Mouse (Mus musculus) kidney, embryonic 15.5 days (tissue): Measurements from ENCODE around the gene Mgat4a. TPM values are rescaled to one million over a fixed set of nuclear protein-coding genes. Genes with fewer than 3 reads are reported as not detected.

Experiments used
- ATAC-seq: fragments of 200-750 bp; cut with Nextera tagmentation; replicated peaks from 2 replicates; pipeline ENCODE4 v1.8.0; 2017; ENCODE audit warnings: moderate TSS enrichment; ENCODE audit not compliant: low FRiP score
- H3K27ac ChIP-seq: fragments of 300-500 bp; sonication (generic); 2 replicates; pipeline ENCODE4 v1.5.1; 2015; ENCODE audit warnings: mild to moderate bottlenecking, inconsistent platforms
- H3K27me3 ChIP-seq: fragments of 300-500 bp; sonication (generic); 2 replicates; pipeline ENCODE4 v1.6.1; 2015; ENCODE audit warnings: inconsistent platforms
- H3K36me3 ChIP-seq: fragments of 300-500 bp; sonication (generic); 2 replicates; pipeline ENCODE4 v1.6.1; 2015; ENCODE audit warnings: inconsistent platforms
- H3K4me1 ChIP-seq: fragments of 300-500 bp; sonication (generic); 2 replicates; pipeline ENCODE4 v1.6.1; 2015; ENCODE audit warnings: inconsistent platforms
- H3K4me2 ChIP-seq: fragments of 300-500 bp; sonication (generic); 2 replicates; pipeline ENCODE4 v1.6.1; 2015; ENCODE audit warnings: moderate library complexity, mild to moderate bottlenecking, inconsistent platforms
- H3K4me3 ChIP-seq: fragments of 300-500 bp; sonication (generic); replicated peaks from 2 replicates; pipeline ENCODE4 v1.5.1; 2015; ENCODE audit warnings: mild to moderate bottlenecking, inconsistent platforms
- H3K9ac ChIP-seq: fragments of 300-500 bp; sonication (generic); 2 replicates; pipeline ENCODE4 v1.6.1; 2015; ENCODE audit warnings: mild to moderate bottlenecking, inconsistent platforms
- H3K9me3 ChIP-seq: fragments of 300-500 bp; sonication (generic); replicated peaks from 2 replicates; pipeline ENCODE4 v1.6.1; 2016; ENCODE audit warnings: inconsistent platforms
- WGBS: fragments of 180-500 bp; shearing (Covaris S2); methylation state at CpG from one replicate; pipeline ENCODE4 v1.1.7; 2015; ENCODE audit warnings: mixed read lengths; 5-methylcytosine and 5-hydroxymethylcytosine counted together
- polyA plus RNA-seq: library from polyadenylated mRNA; unstranded; fragments of >200 nt; fragmentation: Nextera tagmentation; extraction: Ambion mirVana; gene quantifications from 2 replicates; pipeline ENCODE4 v1.2.1, GENCODE M21; 2015

The Mgat4a gene
- polyA plus RNA-seq, 1 experiment from 2014 or later = 5.9 TPM

- Histone ChIP-seq H3K27ac (no peak overlapping the region), H3K9me3 (no peaks in the 10 kb centered on the region), H3K9ac (no peak overlapping the region), H3K4me2 (no peak overlapping the region), H3K4me3 (no peak overlapping the region), H3K36me3 (no peaks in the 10 kb centered on the region), H3K27me3 (no peaks in the 10 kb centered on the region), H3K4me1 (no peaks in the 10 kb centered on the region)
- no peak for ATAC-seq
- WGBS = 77% methylated on average over 8 of the region's 8 CpGs
Measured at GRCm38 (mm10) chr1:37474046-37474445, 66.8 kb downstream of the Mgat4a start.

GRCm38 (mm10) chr1:37473251-37473650 is 67.6 kb downstream of the Mgat4a start:
- no peaks in the 10 kb centered on the region for H3K9me3 ChIP-seq
- H3K27ac ChIP-seq = no peak overlapping the region
- 85% methylated on average over 10 of the region's 10 CpGs for WGBS
- no peak overlapping the region for H3K9ac ChIP-seq
- no peaks in the 10 kb centered on the region for H3K27me3 ChIP-seq
- no peak overlapping the region for H3K4me3 ChIP-seq
- H3K4me2 ChIP-seq = no peak overlapping the region
- no peaks in the 10 kb centered on the region for H3K4me1 ChIP-seq
- no peak for ATAC-seq
- H3K36me3 ChIP-seq = no peaks in the 10 kb centered on the region

GRCm38 (mm10) chr1:37471179-37472148 is 69.4 kb downstream of the Mgat4a start:
- Histone ChIP-seq H3K36me3 (no peaks in the 10 kb centered on the region), H3K4me3 (no peak overlapping the region), H3K4me1 (no peaks in the 10 kb centered on the region), H3K9ac (no peak overlapping the region), H3K27me3 (no peaks in the 10 kb centered on the region), H3K9me3 (no peaks in the 10 kb centered on the region), H3K27ac (no peak overlapping the region), H3K4me2 (no peak overlapping the region)
- WGBS = 81% methylated on average over 6 of the region's 6 CpGs
- no peak for ATAC-seq

GRCm38 (mm10) chr1:37469007-37469406 is 71.8 kb downstream of the Mgat4a start:
- no peak overlapping the region for H3K9ac ChIP-seq
- no peak overlapping the region for H3K4me2 ChIP-seq
- 88% methylated on average over 5 of the region's 5 CpGs for WGBS
- H3K9me3 ChIP-seq = no peaks in the 10 kb centered on the region
- no peaks in the 10 kb centered on the region for H3K36me3 ChIP-seq
- H3K4me1 ChIP-seq = no peaks in the 10 kb centered on the region
- ATAC-seq = no peak
- no peak overlapping the region for H3K27ac ChIP-seq
- H3K4me3 ChIP-seq = no peak overlapping the region
- no peaks in the 10 kb centered on the region for H3K27me3 ChIP-seq

GRCm38 (mm10) chr1:37467806-37468205 is 73.0 kb downstream of the Mgat4a start:
- H3K9ac ChIP-seq = no peak overlapping the region
- H3K27ac ChIP-seq = no peak overlapping the region
- WGBS = 93% methylated on average over 4 of the region's 4 CpGs
- no peak overlapping the region for H3K4me2 ChIP-seq
- H3K36me3 ChIP-seq = no peaks in the 10 kb centered on the region
- H3K27me3 ChIP-seq = no peaks in the 10 kb centered on the region
- no peak overlapping the region for H3K4me3 ChIP-seq
- H3K4me1 ChIP-seq = no peaks in the 10 kb centered on the region
- H3K9me3 ChIP-seq = no peaks in the 10 kb centered on the region
- ATAC-seq = no peak

GRCm38 (mm10) chr1:37466322-37466995 is 74.4 kb downstream of the Mgat4a start:
- no peak for ATAC-seq
- 82% methylated on average over 3 of the region's 3 CpGs for WGBS
- no peak overlapping the region for H3K9ac ChIP-seq
- H3K4me1 ChIP-seq = no peaks in the 10 kb centered on the region
- H3K36me3 ChIP-seq = no peaks in the 10 kb centered on the region
- no peaks in the 10 kb centered on the region for H3K27me3 ChIP-seq
- no peaks in the 10 kb centered on the region for H3K9me3 ChIP-seq
- no peak overlapping the region for H3K4me2 ChIP-seq
- no peak overlapping the region for H3K27ac ChIP-seq
- H3K4me3 ChIP-seq = no peak overlapping the region

- 85% methylated on average over 10 of the region's 10 CpGs for WGBS
- Histone ChIP-seq H3K36me3 (no peaks in the 10 kb centered on the region), H3K27ac (no peak overlapping the region), H3K9ac (no peak overlapping the region), H3K4me3 (no peak overlapping the region), H3K27me3 (no peaks in the 10 kb centered on the region), H3K4me1 (no peaks in the 10 kb centered on the region), H3K4me2 (no peak overlapping the region), H3K9me3 (no peaks in the 10 kb centered on the region)
- ATAC-seq = no peak
Measured at GRCm38 (mm10) chr1:37464878-37465452, 75.9 kb downstream of the Mgat4a start.

GRCm38 (mm10) chr1:37457546-37457945 is 83.3 kb downstream of the Mgat4a start:
- Histone ChIP-seq H3K4me1 (no peaks in the 10 kb centered on the region), H3K4me2 (no peak overlapping the region), H3K9ac (no peak overlapping the region), H3K27ac (no peak overlapping the region), H3K36me3 (no peaks in the 10 kb centered on the region), H3K9me3 (no peaks in the 10 kb centered on the region), H3K27me3 (no peaks in the 10 kb centered on the region), H3K4me3 (no peak overlapping the region)
- ATAC-seq = no peak
- WGBS = 91% methylated on average over 7 of the region's 7 CpGs

- no peak overlapping the region for H3K4me2 ChIP-seq
- H3K27ac ChIP-seq = no peak overlapping the region
- H3K27me3 ChIP-seq = no peaks in the 10 kb centered on the region
- no peaks in the 10 kb centered on the region for H3K9me3 ChIP-seq
- no peak for ATAC-seq
- no peak overlapping the region for H3K4me3 ChIP-seq
- H3K9ac ChIP-seq = no peak overlapping the region
- WGBS = 88% methylated on average over 8 of the region's 8 CpGs
- H3K36me3 ChIP-seq = 0 out of 2 replicates have a peak, but pooled peaks cover 9% of the 10 kb centered on the region
- no peaks in the 10 kb centered on the region for H3K4me1 ChIP-seq
Measured at GRCm38 (mm10) chr1:37451270-37451669, 89.5 kb downstream of the Mgat4a start.

GRCm38 (mm10) chr1:37448361-37449095 is 92.3 kb downstream of the Mgat4a start:
- Histone ChIP-seq H3K9me3 (no peaks in the 10 kb centered on the region), H3K27me3 (no peaks in the 10 kb centered on the region), H3K4me3 (no peak overlapping the region), H3K4me2 (no peak overlapping the region), H3K27ac (no peak overlapping the region), H3K36me3 (peaks cover 11% of the 10 kb centered on the region; the same call in 1 of the 2 replicates), H3K9ac (no peak overlapping the region), H3K4me1 (no peaks in the 10 kb centered on the region)
- 79% methylated on average over 10 of the region's 10 CpGs for WGBS
- no peak for ATAC-seq

GRCm38 (mm10) chr1:37442848-37443835 is 97.7 kb downstream of the Mgat4a start:
- Histone ChIP-seq H3K4me3 (no peak overlapping the region), H3K4me1 (no peaks in the 10 kb centered on the region), H3K36me3 (peaks cover 53% of the 10 kb centered on the region), H3K9me3 (no peaks in the 10 kb centered on the region), H3K27ac (no peak overlapping the region), H3K27me3 (no peaks in the 10 kb centered on the region), H3K4me2 (no peak overlapping the region), H3K9ac (no peak overlapping the region)
- ATAC-seq = no peak
- WGBS = 87% methylated on average over 16 of the region's 16 CpGs
